Mouse (Mus musculus) cerebellum, postnatal 4 days (tissue): ENCODE results near the gene B4galnt2.

Experiments used
- DNase-seq, 2 experiments: peaks; one replicate each; pipeline ENCODE4 v3.0.0; 2022; ENCODE audit warnings: low spot score in 2 of 2, mixed read lengths in 1 of 2

B4galnt2 gene

GRCm38 (mm10) chr11:95840694-95841497 is 73.8 kb downstream of the B4galnt2 start:
- no peak for DNase-seq

- DNase-seq, result no peak
Measured at GRCm38 (mm10) chr11:95838999-95839868, 75.5 kb downstream of the B4galnt2 start.

GRCm38 (mm10) chr11:95838598-95838997 is 76.1 kb downstream of the B4galnt2 start:
- DNase-seq, result no peak

- peak in 1 of 2 experiments; percentile 43 for DNase-seq
Measured at GRCm38 (mm10) chr11:95837059-95837458, 77.6 kb downstream of the B4galnt2 start, which contains the start of gene Gngt2. Gngt2 (plus strand) TSS chr11:95837216.

GRCm38 (mm10) chr11:95836433-95836832 is 78.3 kb downstream of the B4galnt2 start:
- DNase-seq, result no peak

GRCm38 (mm10) chr11:95835832-95836231 is 78.9 kb downstream of the B4galnt2 start:
- DNase-seq, result no peak

- no peak for DNase-seq
Measured at GRCm38 (mm10) chr11:95834742-95835710, 79.7 kb downstream of the B4galnt2 start.

GRCm38 (mm10) chr11:95834143-95834667 is 80.5 kb downstream of the B4galnt2 start:
- no peak for DNase-seq

GRCm38 (mm10) chr11:95833631-95834142 is 81.0 kb downstream of the B4galnt2 start:
- no peak for DNase-seq

- DNase-seq, result no peak
Measured at GRCm38 (mm10) chr11:95833006-95833570, 81.6 kb downstream of the B4galnt2 start.

- DNase-seq, result no peak
Measured at GRCm38 (mm10) chr11:95832129-95833005, 82.3 kb downstream of the B4galnt2 start.

- no peak for DNase-seq
Measured at GRCm38 (mm10) chr11:95831641-95832040, 83.0 kb downstream of the B4galnt2 start.

GRCm38 (mm10) chr11:95831276-95831619 is 83.4 kb downstream of the B4galnt2 start:
- no peak for DNase-seq

- DNase-seq, result no peak
Measured at GRCm38 (mm10) chr11:95830411-95831275, 84.0 kb downstream of the B4galnt2 start.

- DNase-seq, result no peak
Measured at GRCm38 (mm10) chr11:95829526-95830050, 85.1 kb downstream of the B4galnt2 start.

GRCm38 (mm10) chr11:95828181-95828964 is 86.3 kb downstream of the B4galnt2 start:
- no peak for DNase-seq

GRCm38 (mm10) chr11:95827464-95828085 is 87.1 kb downstream of the B4galnt2 start:
- DNase-seq, result peak; percentile 45 to 67
